Mouse (Mus musculus): ENCODE data around the gene Coro1a.

Gene Coro1a

GRCm38 (mm10) chr7:126679683-126680082, 27.9 kb downstream of the Coro1a start:
- DNase-seq: no peak

DNA sequence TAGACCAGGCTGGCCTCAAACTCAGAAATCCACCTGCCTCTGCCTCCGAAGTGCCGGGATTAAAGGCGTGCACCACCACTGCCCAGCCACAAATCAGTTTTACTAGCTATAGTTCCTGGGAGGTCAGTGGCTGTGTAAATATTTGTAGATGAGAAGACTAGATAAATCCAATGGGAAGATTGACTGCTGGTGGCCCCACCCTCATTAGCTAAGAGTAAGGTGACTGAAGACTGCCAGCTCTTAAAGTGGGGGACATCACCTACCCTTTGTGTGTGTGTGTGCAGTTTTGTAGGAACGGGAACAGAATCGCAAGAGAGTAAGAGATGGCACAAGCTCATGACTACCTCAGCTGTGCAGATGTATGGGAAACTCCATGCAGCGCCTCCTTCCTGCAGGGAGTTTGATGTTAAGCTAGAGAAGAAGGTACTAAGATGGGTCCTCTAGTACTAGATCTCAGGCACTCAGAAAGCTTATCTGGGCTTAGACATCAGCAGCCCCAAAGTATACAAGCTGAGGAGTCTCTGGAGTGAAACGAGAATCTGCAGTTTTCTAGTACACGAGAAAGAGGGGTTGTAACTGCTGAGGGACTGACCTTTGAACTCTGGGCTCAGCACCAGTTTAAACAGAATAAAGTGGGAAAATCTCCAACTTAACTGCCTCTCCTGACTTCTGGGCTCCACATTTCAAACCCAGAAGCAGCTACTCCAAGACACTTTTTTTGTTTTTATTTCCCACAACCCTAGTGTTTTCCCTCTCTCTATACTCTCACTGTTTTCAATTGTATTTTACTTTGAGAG, 28.8 kb downstream of the Coro1a start:
- no peak for DNase-seq

- DNase-seq: no peak
Observed at GRCm38 (mm10) chr7:126676631-126677220, 30.9 kb downstream of the Coro1a start.

- DNase-seq: no peak
Observed at GRCm38 (mm10) chr7:126676207-126676606, 31.4 kb downstream of the Coro1a start, which contains the start of gene Sult1a1. Gene Sult1a1 (minus strand): TSS chr7:126676432.

DNA sequence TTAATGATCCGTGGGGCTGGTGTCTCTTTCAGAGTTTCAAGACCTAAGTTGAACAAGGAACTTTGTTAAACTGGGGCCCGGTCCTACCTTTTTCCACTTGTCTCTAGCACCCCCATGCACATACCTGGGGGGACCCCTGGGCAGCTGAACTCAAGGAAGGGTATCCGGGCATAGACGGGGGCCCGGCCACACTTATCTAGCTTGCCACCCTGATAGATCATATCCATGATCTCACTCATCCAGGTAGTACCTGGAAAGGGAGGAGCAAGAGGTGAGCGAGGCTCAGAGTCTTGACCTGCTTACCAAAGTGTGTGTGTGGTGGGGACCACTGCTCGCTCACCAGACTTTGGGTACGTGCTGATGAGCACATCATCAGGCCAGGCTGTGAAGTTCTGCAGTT, 32.5 kb downstream of the Coro1a start:
- DNase-seq: no peak

DNA sequence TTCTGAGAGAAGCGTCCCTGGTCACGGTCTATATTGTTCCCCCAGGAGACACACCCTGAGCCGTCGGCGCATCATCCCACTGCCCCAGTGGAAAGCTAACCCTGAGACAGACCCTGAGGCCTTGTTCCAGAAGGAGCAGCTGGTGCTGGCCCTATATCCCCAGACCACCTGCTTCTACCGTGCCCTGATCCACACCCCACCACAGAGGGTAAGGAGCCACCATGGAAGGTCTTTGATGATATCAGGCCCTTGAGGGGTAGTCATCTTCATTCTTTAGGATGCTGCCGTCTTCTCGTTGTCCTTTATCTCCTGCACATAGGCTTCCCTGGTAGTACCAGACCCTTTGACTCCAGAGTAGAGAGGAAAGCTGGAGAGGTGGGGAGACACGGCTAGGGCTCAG, 35.5 kb downstream of the Coro1a start:
- DNase-seq: no peak

- no peak for DNase-seq
Observed at GRCm38 (mm10) chr7:126670152-126670551, 37.4 kb downstream of the Coro1a start.

- no peak for DNase-seq
Observed at GRCm38 (mm10) chr7:126668452-126668851, 39.1 kb downstream of the Coro1a start.

GRCm38 (mm10) chr7:126667495-126668090, 40.0 kb downstream of the Coro1a start:
- no peak for DNase-seq

- no peak for DNase-seq
Observed at GRCm38 (mm10) chr7:126665269-126665668, 42.3 kb downstream of the Coro1a start.

DNA sequence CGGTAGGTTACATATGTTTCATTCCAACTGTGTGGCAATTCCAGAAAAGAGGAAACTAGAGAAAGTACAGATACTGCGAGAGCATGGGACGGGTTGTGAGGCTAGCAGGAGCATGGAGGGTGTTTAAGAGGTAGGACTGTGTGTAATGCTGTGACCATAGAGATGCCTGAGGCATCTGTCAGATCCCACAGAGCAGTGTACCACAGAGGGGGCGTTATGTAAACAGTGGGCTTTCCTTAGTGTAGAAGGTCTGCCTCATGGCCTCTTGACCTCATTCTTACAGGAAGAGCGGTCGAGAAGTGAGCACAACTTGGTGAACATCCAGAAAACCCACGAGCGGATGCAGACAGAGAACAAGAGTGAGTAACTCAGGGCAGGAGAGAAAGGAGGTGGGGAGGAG, 43.9 kb downstream of the Coro1a start:
- DNase-seq: no peak

- DNase-seq: no peak
Observed at GRCm38 (mm10) chr7:126659771-126660170, 47.8 kb downstream of the Coro1a start.

DNA sequence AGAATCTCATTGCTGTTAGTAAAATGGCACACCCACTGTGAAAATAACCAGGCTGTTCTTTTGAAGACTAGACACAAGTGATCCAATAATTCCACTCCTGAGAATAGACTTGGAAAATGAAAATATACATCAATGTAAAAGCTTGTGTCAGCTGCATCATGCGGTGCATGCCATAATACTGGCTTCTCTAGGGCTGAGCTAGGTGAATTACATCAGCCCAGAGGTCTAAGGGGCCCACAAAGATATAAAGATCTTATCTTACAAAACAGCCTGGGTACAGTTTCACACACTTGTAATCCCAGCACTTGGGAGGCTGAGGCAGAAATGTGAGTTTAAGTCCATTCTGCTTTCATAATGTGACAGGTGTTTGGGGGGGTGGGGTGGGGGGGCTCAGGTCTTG, 50.1 kb downstream of the Coro1a start:
- DNase-seq: no peak

GRCm38 (mm10) chr7:126655695-126656094, 51.9 kb downstream of the Coro1a start:
- no peak for DNase-seq

DNA sequence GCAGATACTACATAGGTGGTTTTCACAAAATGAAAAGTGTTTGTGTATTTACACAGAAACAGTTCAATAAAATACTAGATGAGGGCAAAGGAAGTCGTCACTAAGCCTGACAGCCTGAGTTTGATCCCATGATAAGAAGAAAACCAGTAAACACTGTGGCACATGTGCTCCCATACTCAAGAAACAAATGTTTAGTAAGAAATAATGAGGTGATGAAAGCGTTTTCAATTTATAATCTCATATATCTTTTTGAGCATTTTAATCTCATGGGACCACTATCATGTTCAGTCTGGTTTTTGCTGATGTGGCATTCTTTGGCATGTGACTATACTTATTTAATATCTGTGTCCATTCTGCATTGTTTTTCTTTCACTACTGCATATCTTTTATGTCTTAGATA, 53.6 kb downstream of the Coro1a start:
- no peak for DNase-seq

- no peak for DNase-seq
Observed at GRCm38 (mm10) chr7:126650852-126651251, 56.7 kb downstream of the Coro1a start.

All from cerebellum, adult 8-10 months (tissue).